Mouse (Mus musculus) heart, embryonic 16.5 days (tissue): ENCODE measurements around the gene Nudt3. TPM values are rescaled to one million over a fixed set of nuclear protein-coding genes. Genes with fewer than 3 reads are reported as not detected.
A peak's percentile ranks its signal among the peaks of the same experiment; 100 is the strongest.
"Not testable (repeated sequence)": the region's sequence is repeated elsewhere in the genome, so short reads cannot be mapped to it uniquely, and the experiment has no call there.

Source experiments
- ATAC-seq: fragments of 200-750 bp; cut with Nextera tagmentation; replicated peaks from 2 replicates; pipeline ENCODE4 v1.8.0; 2017; ENCODE audit warnings: moderate number of reproducible peaks; ENCODE audit not compliant: insufficient read depth, low FRiP score; ENCODE audit errors: extremely low read depth
- H3K27ac ChIP-seq: fragments of 300-500 bp; sonication (generic); 2 replicates; pipeline ENCODE4 v1.5.1; 2014; ENCODE audit warnings: mild to moderate bottlenecking, low read length, control low read depth, moderate library complexity
- H3K27me3 ChIP-seq: fragments of 300-500 bp; sonication (generic); 2 replicates; pipeline ENCODE4 v1.6.1; 2014; ENCODE audit warnings: low read length, mixed read lengths; ENCODE audit not compliant: control insufficient read depth, insufficient read depth
- H3K36me3 ChIP-seq: fragments of 300-500 bp; sonication (generic); 2 replicates; pipeline ENCODE4 v1.6.1; 2014; ENCODE audit not compliant: control insufficient read depth, insufficient read depth
- H3K4me1 ChIP-seq: fragments of 300-500 bp; sonication (generic); 2 replicates; pipeline ENCODE4 v1.6.1; 2014; ENCODE audit warnings: low read length, mixed read lengths; ENCODE audit not compliant: control insufficient read depth, insufficient read depth
- H3K4me2 ChIP-seq: fragments of 300-500 bp; sonication (generic); 2 replicates; pipeline ENCODE4 v1.6.1; 2014; ENCODE audit warnings: low read depth, mild to moderate bottlenecking, control low read depth, low read length
- H3K4me3 ChIP-seq: fragments of 300-500 bp; sonication (generic); 2 replicates; pipeline ENCODE4 v1.5.1; 2014; ENCODE audit warnings: mild to moderate bottlenecking, control low read depth, low read length
- H3K9ac ChIP-seq: fragments of 300-500 bp; sonication (generic); 2 replicates; pipeline ENCODE4 v1.6.1; 2014; ENCODE audit warnings: low read length, control low read depth
- H3K9me3 ChIP-seq: fragments of 300-500 bp; sonication (generic); replicated peaks from 2 replicates; pipeline ENCODE4 v1.6.1; 2016; ENCODE audit warnings: low read length; ENCODE audit not compliant: control insufficient read depth
- WGBS: fragments of 180-500 bp; shearing (Covaris S2); extraction: QIAGEN DNeasy Blood & Tissue Kit; methylation state at CpG from one replicate; pipeline ENCODE4 v1.1.7; 2014; 5-methylcytosine and 5-hydroxymethylcytosine counted together
- polyA plus RNA-seq: library from polyadenylated mRNA; unstranded; fragments of >200 nt; fragmentation: Nextera tagmentation; extraction: Ambion mirVana; gene quantifications from 2 replicates; pipeline ENCODE4 v1.2.1, GENCODE M21; 2015

The Nudt3 gene
- polyA plus RNA-seq, 1 experiment from 2014 or later: 176 TPM

DNA sequence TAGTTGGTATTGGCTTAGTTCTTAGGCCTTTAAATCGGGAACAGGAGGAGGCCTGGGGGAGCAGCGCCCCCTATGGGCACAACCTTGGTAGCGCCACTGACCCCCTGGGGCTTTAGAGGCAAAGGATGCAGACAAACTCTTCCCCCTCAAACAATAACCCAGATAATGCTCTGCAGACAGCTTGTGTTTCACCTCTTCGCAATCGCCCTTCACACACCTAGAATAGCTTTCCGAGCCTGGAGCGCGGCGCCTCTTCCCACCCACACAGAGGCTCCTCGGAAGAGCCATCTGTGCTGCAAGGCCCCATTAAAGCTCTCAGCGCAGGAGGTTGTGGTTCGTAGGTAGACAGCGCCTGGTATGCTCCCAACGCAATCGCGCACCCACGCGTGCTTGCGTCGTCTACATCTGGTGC is 15.6 kb upstream of the Nudt3 start:
- Histone ChIP-seq H3K27ac (no peak overlapping the region), H3K4me2 (no peak overlapping the region), H3K27me3 (no peaks in the 10 kb centered on the region), H3K4me3 (no peak overlapping the region), H3K9ac (no peak overlapping the region), H3K9me3 (no peaks in the 10 kb centered on the region), H3K36me3 (no peaks in the 10 kb centered on the region), H3K4me1 (peaks cover 14% of the 10 kb centered on the region)
- 72% methylated on average over 20 of the region's 20 CpGs for WGBS
- no peak for ATAC-seq

DNA sequence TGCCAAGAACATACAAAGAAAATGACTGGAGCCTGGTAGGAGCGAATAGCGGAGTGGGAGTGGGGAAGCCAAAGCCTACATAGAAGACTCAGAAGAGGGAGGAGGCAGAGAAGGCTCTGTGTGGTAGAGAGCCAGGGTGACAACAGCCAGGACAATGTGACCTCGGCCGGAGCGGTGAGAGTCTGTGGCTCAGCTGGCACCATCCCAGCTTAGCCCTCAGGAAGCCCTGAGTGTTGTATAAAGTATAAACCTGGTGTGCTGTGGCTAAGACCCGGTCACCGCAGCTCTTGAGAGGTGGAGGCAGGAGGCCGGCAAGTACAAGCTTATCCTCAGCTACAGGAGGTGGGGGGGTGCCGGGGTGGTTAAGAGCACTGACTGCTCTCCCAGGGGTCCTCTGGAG is 14.0 kb upstream of the Nudt3 start:
- H3K27ac ChIP-seq: no peak overlapping the region; the same call in 1 of the 2 replicates

DNA sequence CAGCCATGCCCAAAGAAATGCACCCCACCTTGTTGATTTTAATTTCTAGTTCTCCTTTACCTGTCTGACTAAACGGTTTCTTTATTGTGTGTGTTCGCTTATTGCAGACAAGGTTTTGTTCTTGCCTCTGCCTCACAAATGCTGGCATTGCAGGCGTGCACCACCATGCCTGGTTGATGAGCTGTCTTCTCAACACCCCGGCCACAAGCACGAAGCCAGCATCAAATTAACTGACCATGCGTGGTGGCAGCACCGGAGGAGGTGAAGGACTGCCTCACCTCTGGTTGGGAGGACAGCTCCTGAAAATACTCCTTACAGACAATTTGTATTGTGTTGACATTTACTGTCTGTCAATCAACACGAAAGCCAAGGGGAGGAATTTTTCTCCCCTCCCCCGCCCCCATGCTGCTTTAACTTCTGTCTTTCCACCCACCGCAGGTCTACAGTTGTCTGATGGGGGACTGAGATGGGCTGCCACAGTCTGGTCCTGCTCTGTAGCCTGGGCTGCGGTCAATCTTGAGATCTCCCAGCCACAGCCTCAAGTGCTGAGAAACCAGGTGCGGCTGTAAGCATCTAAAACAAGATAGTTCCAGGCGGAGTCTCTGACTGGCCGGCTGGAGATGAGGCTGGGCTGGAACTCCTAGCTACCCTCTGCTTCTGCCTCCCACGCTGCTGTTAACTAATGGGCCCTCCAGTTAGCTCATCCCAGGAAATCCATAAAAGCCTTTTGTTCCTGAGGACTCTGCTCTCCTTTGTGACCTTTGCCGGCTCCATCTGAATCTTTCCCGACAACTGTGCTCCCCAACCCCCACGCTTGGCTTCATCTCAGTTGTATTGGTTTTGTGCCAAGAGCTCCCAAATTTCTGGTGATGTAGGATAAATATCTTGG is 13.1 kb upstream of the Nudt3 start, which contains the start of gene Rps10:
Gene Rps10 (minus strand): TSS at position 538 of the 889 bp plus-strand sequence.
- ATAC-seq: no peak
- Histone ChIP-seq H3K4me3 (peak within 1 kb of the TSS; percentile 96), H3K4me2 (peak within 1 kb of the TSS; percentile 95), H3K4me1 (peaks cover 25% of the 10 kb centered on the region), H3K9ac (peak within 1 kb of the TSS; percentile 70), H3K27me3 (no peaks in the 10 kb centered on the region), H3K9me3 (no peaks in the 10 kb centered on the region), H3K27ac (peak within 1 kb of the TSS; percentile 79), H3K36me3 (peaks cover 11% of the 10 kb centered on the region)
- WGBS: 45% methylated on average over 18 of the region's 18 CpGs

More for the DNA sequence above, 14.0 kb upstream of the Nudt3 start:
- Histone ChIP-seq H3K4me3 (no peak overlapping the region), H3K4me1 (peaks cover 25% of the 10 kb centered on the region), H3K9ac (no peak overlapping the region), H3K9me3 (no peaks in the 10 kb centered on the region), H3K36me3 (peaks cover 2% of the 10 kb centered on the region), H3K4me2 (no peak overlapping the region), H3K27me3 (no peaks in the 10 kb centered on the region)
- no peak for ATAC-seq
- WGBS: 37% methylated on average over 9 of the region's 9 CpGs

DNA sequence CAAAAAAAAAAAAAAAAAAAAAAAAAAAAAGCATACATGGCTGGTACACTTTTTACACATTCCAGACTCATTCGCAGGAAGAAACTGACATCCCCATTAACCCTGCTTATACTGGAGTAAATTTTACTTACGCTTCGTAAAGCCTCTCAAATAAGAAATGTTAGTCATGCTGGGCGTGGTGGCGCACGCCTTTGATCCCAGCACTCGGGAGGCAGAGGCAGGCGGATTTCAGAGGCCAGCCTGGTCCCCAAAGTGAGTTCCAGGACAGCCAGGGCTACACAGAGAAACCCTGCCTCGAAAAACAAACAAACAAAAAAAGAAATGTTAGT is 12.2 kb upstream of the Nudt3 start:
- Histone ChIP-seq H3K4me1 (peaks cover 25% of the 10 kb centered on the region), H3K4me2 (peak overlapping the region; percentile 95), H3K27ac (peak overlapping the region; percentile 79), H3K4me3 (peak overlapping the region; percentile 96), H3K9ac (peak overlapping the region; percentile 70), H3K36me3 (peaks cover 20% of the 10 kb centered on the region)
- H3K27me3 ChIP-seq, ATAC-seq, H3K9me3 ChIP-seq: not testable (repeated sequence)
- WGBS: 43% methylated on average over 9 of the region's 9 CpGs

DNA sequence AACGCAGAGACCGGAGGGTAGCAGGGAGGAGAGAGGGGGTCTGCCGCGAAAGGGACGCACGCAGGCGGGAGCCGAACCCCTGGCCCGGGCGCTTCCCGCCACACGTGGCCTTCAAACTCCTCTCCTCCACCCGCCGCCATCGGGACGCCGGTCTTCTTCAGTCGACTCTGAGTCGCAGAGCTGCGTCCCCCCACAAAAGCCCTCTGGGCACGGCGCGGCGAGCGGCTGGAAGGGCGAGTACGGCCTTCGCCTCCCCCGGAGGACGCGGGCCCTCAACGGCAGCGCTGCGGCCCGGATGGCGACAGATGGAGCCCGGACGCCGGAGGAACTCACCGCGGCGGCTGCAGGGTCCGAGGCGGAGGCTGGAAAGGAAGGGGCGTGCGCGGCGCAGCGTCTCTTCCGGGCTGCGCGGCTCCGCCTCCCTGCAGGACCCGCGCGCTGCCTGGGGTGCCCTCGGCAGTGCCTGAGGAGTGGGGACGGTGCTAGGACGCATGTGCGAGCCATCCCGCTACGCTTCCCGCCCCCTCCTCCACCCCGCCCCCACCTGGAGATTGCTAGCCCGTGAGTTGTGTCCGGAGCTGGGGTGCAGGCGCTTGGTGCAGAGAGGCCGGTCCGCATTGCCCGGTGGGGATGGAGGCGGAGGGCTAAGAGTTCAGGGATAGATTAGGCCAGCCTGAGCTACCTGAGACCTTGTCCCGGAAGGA is 11.7 kb upstream of the Nudt3 start, which contains the start of gene RPS10-NUDT3:
Gene RPS10-NUDT3 (minus strand): TSS at position 352 of the 704 bp plus-strand sequence.
- H3K27me3 ChIP-seq: no peaks in the 10 kb centered on the region
- no peaks in the 10 kb centered on the region for H3K9me3 ChIP-seq
- under 1% methylated on average over 69 of the region's 72 CpGs for WGBS
- H3K4me1 ChIP-seq: peaks cover 25% of the 10 kb centered on the region
- ATAC-seq: peak; percentile 96
- H3K27ac ChIP-seq: peak within 1 kb of the TSS; percentile 80
- H3K9ac ChIP-seq: peak within 1 kb of the TSS; percentile 97
- peak within 1 kb of the TSS; percentile 96 for H3K4me3 ChIP-seq
- peak within 1 kb of the TSS; percentile 95 for H3K4me2 ChIP-seq
- peaks cover 22% of the 10 kb centered on the region for H3K36me3 ChIP-seq

DNA sequence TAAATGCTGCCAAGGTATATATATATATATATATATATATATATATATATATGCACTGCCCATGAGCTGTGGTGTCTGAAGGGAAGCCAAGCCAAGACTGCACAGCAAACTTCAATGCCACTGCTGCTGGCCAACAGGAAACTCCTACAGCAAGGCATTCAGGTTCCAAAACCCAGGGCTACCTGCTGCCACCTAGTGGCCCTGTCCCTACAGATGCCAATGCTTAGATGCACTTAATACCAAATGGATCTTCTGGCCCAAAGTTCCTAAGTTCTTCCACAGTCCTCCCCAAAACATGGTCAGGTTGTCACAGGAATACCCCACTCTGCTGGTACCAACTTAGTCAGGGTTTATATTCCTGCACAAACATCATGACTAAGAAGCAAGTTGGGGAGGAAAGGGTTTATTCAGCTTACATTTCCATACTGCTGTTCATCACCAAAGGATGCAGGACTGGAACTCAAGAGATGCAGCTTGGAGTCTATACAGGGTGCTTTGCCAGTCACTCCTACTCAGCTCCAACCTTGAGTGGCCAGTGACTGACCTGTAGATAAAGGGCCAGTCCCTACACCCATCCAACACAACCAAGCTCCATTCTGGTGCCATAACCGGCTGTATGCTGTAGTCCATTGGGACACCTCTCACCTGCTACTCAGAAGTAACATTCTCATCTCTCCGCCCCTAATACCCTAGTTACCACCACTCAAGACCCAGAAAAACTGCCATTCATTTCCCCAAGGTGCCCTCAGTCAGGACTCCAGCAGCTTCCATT is 6.1 kb upstream of the Nudt3 start:
- Histone ChIP-seq H3K36me3 (peaks cover 26% of the 10 kb centered on the region), H3K27me3 (no peaks in the 10 kb centered on the region), H3K9me3 (no peaks in the 10 kb centered on the region), H3K4me2 (no peak overlapping the region), H3K27ac (no peak overlapping the region), H3K4me1 (peaks cover 25% of the 10 kb centered on the region), H3K4me3 (no peak overlapping the region), H3K9ac (no peak overlapping the region)
- WGBS: 62% methylated on average over 2 of the region's 2 CpGs
- ATAC-seq: 0 out of 2 replicates have a peak, but pooled peaks have one; percentile 28

DNA sequence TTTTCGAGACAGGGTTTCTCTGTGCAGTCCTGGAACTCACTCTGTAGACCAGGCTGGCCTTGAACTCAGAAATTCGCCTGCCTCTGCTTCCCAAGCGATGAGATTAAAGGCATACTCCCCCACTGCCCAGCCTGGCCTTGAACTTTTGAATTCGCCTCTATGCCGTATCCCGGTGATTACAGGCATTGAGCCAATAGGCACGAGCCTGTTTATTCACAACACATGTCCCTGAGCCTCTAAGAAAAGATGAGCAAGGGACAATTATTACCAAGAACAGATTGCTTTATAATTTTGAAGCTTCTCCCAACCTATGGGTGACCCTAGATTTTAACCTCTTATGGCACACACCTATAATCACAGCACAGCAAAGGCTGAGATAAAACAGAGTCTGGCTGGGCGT is 5.1 kb upstream of the Nudt3 start:
- H3K4me2 ChIP-seq: no peak overlapping the region
- whole genome bisulfite sequencing: 91% methylated on average over 8 of the region's 8 CpGs
- no peak overlapping the region for H3K4me3 ChIP-seq
- no peak overlapping the region for H3K9ac ChIP-seq
- ATAC-seq: no peak
- no peaks in the 10 kb centered on the region for H3K27me3 ChIP-seq
- H3K27ac ChIP-seq: no peak overlapping the region
- no peaks in the 10 kb centered on the region for H3K9me3 ChIP-seq
- peaks cover 24% of the 10 kb centered on the region for H3K4me1 ChIP-seq
- peaks cover 26% of the 10 kb centered on the region for H3K36me3 ChIP-seq

DNA sequence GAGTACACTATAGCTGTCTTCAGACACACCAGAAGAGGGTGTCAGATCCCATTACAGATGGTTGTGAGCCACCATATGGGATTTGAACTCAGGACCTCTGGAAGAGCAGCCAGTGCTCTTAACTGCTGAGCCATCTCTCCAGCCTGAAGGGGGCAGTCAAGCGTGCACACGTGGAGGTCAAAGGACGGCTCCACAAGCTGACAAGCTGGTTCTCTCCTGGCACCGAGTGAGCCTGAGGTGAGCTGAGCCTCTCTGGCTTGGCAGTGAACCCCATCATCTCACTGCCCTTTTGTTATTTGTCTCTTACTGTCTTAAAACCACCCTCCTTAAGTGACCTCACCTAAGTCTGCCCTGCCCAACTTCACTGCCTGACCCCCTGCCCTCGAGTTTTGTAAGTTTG is 4.2 kb upstream of the Nudt3 start:
- no peaks in the 10 kb centered on the region for H3K27me3 ChIP-seq
- H3K4me3 ChIP-seq: no peak overlapping the region
- 47% methylated on average over 5 of the region's 5 CpGs for WGBS
- H3K9ac ChIP-seq: no peak overlapping the region
- H3K36me3 ChIP-seq: peaks cover 25% of the 10 kb centered on the region
- ATAC-seq: no peak
- no peak overlapping the region for H3K27ac ChIP-seq
- H3K4me1 ChIP-seq: peaks cover 15% of the 10 kb centered on the region
- no peaks in the 10 kb centered on the region for H3K9me3 ChIP-seq
- no peak overlapping the region for H3K4me2 ChIP-seq
